Mouse (Mus musculus) layer of hippocampus, adult 8-10 months (tissue): ENCODE measurements around the gene Duox1. TPM values are rescaled to one million over a fixed set of nuclear protein-coding genes. Genes with fewer than 3 reads are reported as not detected.
"Not testable (repeated sequence)": the region's sequence is repeated elsewhere in the genome, so short reads cannot be mapped to it uniquely, and the experiment has no call there.

ENCODE experiments used
- DNase-seq, 2 experiments: peaks; one replicate each; pipeline ENCODE4 v3.0.0; 2022; ENCODE audit warnings: low spot score in 2 of 2
- total RNA-seq, 4 experiments: library from RNA; stranded (reverse); gene quantifications; 2 replicates each; pipeline ENCODE4 v1.2.4; 2022

The Duox1 gene
- total RNA-seq, 4 experiments from 2014 or later = not detected

- DNase-seq = no peak
Observed at GRCm38 (mm10) chr2:122311561-122311960, 3.9 kb upstream of the Duox1 start.

GRCm38 (mm10) chr2:122312722-122313417, 2.6 kb upstream of the Duox1 start:
- DNase-seq = peak in 1 of 2 experiments; percentile 26

- DNase-seq = no peak
Observed at GRCm38 (mm10) chr2:122313536-122313935, 1.9 kb upstream of the Duox1 start, which contains the start of gene Duoxa1. Gene Duoxa1 (minus strand): TSS chr2:122313730.

- no peak for DNase-seq
Observed at GRCm38 (mm10) chr2:122317384-122317783, 1.9 kb downstream of the Duox1 start.

- no peak for DNase-seq
Observed at GRCm38 (mm10) chr2:122323960-122324359, 8.5 kb downstream of the Duox1 start.

GRCm38 (mm10) chr2:122324586-122324985, 9.1 kb downstream of the Duox1 start:
- no peak for DNase-seq

- DNase-seq = no peak
Observed at GRCm38 (mm10) chr2:122325361-122325760, 9.9 kb downstream of the Duox1 start.

GRCm38 (mm10) chr2:122327986-122328385, 12.5 kb downstream of the Duox1 start:
- DNase-seq = no peak

GRCm38 (mm10) chr2:122330317-122330716, 14.8 kb downstream of the Duox1 start:
- DNase-seq = not testable (repeated sequence)

- DNase-seq = no peak
Observed at GRCm38 (mm10) chr2:122332222-122332621, 16.8 kb downstream of the Duox1 start.

GRCm38 (mm10) chr2:122334170-122334569, 18.7 kb downstream of the Duox1 start:
- no peak for DNase-seq

GRCm38 (mm10) chr2:122337291-122337690, 21.8 kb downstream of the Duox1 start:
- no peak for DNase-seq

GRCm38 (mm10) chr2:122345106-122345893, 29.8 kb downstream of the Duox1 start:
- no peak for DNase-seq

- not testable (repeated sequence) for DNase-seq
Observed at GRCm38 (mm10) chr2:122346164-122346563, 30.7 kb downstream of the Duox1 start.

GRCm38 (mm10) chr2:122347257-122347656, 31.8 kb downstream of the Duox1 start:
- DNase-seq = no peak

- peak; percentile 75 to 89 for DNase-seq
Observed at GRCm38 (mm10) chr2:122348531-122349131, 33.2 kb downstream of the Duox1 start.

GRCm38 (mm10) chr2:122349136-122349785, 33.8 kb downstream of the Duox1 start:
- peak in 1 of 2 experiments; percentile 30 for DNase-seq

- DNase-seq = peak in 1 of 2 experiments; percentile 67
Observed at GRCm38 (mm10) chr2:122351156-122351930, 35.9 kb downstream of the Duox1 start.

- peak in 1 of 2 experiments; percentile 68 for DNase-seq
Observed at GRCm38 (mm10) chr2:122351931-122352329, 36.5 kb downstream of the Duox1 start.

GRCm38 (mm10) chr2:122352992-122353391, 37.5 kb downstream of the Duox1 start:
- DNase-seq = no peak

- no peak for DNase-seq
Observed at GRCm38 (mm10) chr2:122353765-122354164, 38.3 kb downstream of the Duox1 start.
